Mouse (Mus musculus) liver, adult 2 months (tissue): Measurements from ENCODE around the gene C1qtnf6. TPM values are rescaled to one million over a fixed set of nuclear protein-coding genes. Genes with fewer than 3 reads are reported as not detected.

ENCODE experiments used
- DNase-seq: peaks from one replicate; pipeline ENCODE4 v3.0.0-alpha.2; 2011; ENCODE audit warnings: low read depth, low spot score; ENCODE audit errors: extremely low read depth
- H3K27ac ChIP-seq: fragments of 200-500 bp; replicated peaks from 2 replicates; pipeline ENCODE4 v1.5.1; 2012; ENCODE audit warnings: low read depth, mild to moderate bottlenecking, control low read depth, inconsistent platforms, low read length; ENCODE audit not compliant: insufficient read depth
- H3K27me3 ChIP-seq: fragments of 200-500 bp; 2 replicates; pipeline ENCODE4 v1.6.1; 2012; ENCODE audit warnings: mild to moderate bottlenecking, moderate library complexity, low read length, inconsistent platforms; ENCODE audit not compliant: control insufficient read depth, insufficient read depth
- H3K36me3 ChIP-seq: fragments of 200-500 bp; 2 replicates; pipeline ENCODE4 v1.6.1; 2012; ENCODE audit warnings: low read length, inconsistent platforms; ENCODE audit not compliant: control insufficient read depth, insufficient read depth
- H3K4me1 ChIP-seq: fragments of 200-500 bp; 2 replicates; pipeline ENCODE4 v1.6.1; 2011; ENCODE audit warnings: low read length; ENCODE audit not compliant: control insufficient read depth, insufficient read depth
- H3K4me3 ChIP-seq: fragments of 200-500 bp; 2 replicates; pipeline ENCODE4 v1.5.1; 2011; ENCODE audit warnings: low read depth, mild to moderate bottlenecking, control low read depth, low read length, moderate library complexity; ENCODE audit not compliant: insufficient read depth
- H3K79me2 ChIP-seq: fragments of 200-500 bp; 2 replicates; pipeline ENCODE4 v1.6.1; 2012; ENCODE audit warnings: inconsistent platforms, mild to moderate bottlenecking, low read length, moderate library complexity; ENCODE audit not compliant: control insufficient read depth, insufficient read depth
- H3K9ac ChIP-seq: fragments of 200-500 bp; 2 replicates; pipeline ENCODE4 v1.6.1; 2012; ENCODE audit warnings: low read depth, mild to moderate bottlenecking, control low read depth, inconsistent platforms, low read length
- CTCF ChIP-seq: fragments of 200-500 bp; IDR thresholded peaks from 2 replicates; pipeline ENCODE4 v1.5.1; 2011; ENCODE audit warnings: low read depth, low read length, control low read depth
- POLR2A ChIP-seq: fragments of 200-500 bp; IDR thresholded peaks from 2 replicates; pipeline ENCODE4 v1.6.1; 2011; ENCODE audit warnings: low read length, control low read depth; ENCODE audit not compliant: insufficient read depth; ENCODE audit errors: extremely low read depth
- WGBS: fragments of 180-500 bp; shearing (Covaris S2); methylation state at CpG from one replicate; pipeline ENCODE4 v1.1.7; 2018; 5-methylcytosine and 5-hydroxymethylcytosine counted together
- polyA plus RNA-seq: library from polyadenylated mRNA; depleted of rRNA; stranded (reverse); fragments of >200 nt; gene quantifications from 2 replicates; pipeline ENCODE4 v1.2.3, GENCODE M21; 2012
- total RNA-seq: library from RNA; depleted of rRNA; stranded (reverse); fragments of >200 nt; gene quantifications from 2 replicates; pipeline ENCODE4 v1.2.3, GENCODE M21; 2014

C1qtnf6 gene
- total and polyA plus RNA-seq, 2 experiments, result 0.28 to 2.5 TPM

DNA sequence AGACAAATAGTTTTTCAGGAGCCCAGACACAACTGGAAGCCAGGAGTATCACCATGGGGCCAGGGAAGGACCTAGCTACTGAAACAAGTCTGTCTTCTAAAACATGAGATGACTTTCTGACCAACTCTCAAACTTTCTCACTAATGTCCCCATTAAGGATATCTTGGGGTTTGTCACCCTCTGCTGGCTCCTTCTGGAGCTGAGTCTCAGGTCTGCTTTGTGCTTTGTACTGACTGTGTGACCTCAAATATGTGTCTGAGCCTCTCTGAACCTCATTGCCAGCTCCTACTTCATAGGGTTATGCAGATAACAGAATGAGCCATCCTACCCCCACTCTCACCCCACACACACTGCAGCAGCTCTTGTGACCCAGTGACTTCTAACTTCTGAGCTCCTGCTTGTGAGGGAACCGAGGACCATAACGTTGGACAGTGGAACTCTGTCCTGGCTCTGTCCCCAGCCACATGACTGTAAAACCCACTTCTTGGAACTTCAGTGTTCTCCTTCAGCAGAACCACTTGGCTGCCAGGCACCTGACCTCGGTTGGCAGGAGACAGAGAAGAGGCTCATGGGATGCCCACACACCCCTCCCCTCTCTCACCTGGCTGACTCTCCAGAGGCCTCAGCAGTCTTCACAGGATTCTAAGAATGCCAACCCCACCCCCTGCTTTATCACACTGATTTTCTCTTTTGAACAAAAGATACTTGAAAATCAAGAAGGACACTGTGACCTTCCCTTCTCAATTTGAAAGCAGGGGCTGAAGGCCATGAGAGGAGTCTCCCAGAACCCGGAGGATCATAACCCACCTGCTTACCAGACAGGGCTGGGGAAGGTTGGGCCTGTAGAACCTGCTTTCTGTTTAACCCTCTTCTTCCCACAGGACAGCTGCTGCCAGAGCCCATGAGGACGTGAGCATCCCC is 16.5 kb upstream of the C1qtnf6 start:
- Histone ChIP-seq H3K27ac (no peak overlapping the region), H3K36me3 (no peaks in the 10 kb centered on the region), H3K4me3 (no peak overlapping the region), H3K4me1 (peaks cover 5% of the 10 kb centered on the region; the same call in 1 of the 2 replicates), H3K27me3 (no peaks in the 10 kb centered on the region), H3K9ac (no peak overlapping the region), H3K79me2 (no peaks in the 10 kb centered on the region)
- WGBS, result 25% methylated on average over 5 of the region's 5 CpGs
- DNase-seq, result peak; percentile 56
- TF ChIP-seq CTCF (peak; percentile 50), POLR2A (no peak)

DNA sequence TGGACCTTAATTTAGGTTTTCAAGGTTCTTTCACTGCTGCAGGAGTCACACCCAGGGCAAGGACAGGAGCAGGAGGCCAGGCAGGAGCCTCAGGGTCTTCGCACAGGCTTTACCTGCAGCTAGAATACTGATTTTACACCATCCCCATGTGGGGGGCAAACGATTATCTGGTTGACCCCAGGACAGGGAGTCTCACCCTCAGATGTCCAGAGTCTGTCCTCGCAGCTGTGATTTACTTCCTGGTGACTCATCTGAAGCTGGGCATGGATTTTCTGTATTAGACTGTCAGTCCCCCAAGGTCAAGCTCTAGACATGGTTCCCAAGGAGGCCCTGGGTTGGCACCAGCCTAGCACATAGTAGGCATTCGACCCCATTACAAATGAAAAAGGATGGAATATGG is 14.8 kb upstream of the C1qtnf6 start:
- no peaks in the 10 kb centered on the region for H3K36me3 ChIP-seq
- H3K27ac ChIP-seq, result no peak overlapping the region
- WGBS, result 71% methylated on average over 4 of the region's 4 CpGs
- TF ChIP-seq POLR2A (no peak), CTCF (no peak)
- H3K27me3 ChIP-seq, result no peaks in the 10 kb centered on the region
- H3K79me2 ChIP-seq, result no peaks in the 10 kb centered on the region
- no peak overlapping the region for H3K9ac ChIP-seq
- no peak overlapping the region for H3K4me3 ChIP-seq
- DNase-seq, result no peak
- peaks cover 15% of the 10 kb centered on the region for H3K4me1 ChIP-seq

DNA sequence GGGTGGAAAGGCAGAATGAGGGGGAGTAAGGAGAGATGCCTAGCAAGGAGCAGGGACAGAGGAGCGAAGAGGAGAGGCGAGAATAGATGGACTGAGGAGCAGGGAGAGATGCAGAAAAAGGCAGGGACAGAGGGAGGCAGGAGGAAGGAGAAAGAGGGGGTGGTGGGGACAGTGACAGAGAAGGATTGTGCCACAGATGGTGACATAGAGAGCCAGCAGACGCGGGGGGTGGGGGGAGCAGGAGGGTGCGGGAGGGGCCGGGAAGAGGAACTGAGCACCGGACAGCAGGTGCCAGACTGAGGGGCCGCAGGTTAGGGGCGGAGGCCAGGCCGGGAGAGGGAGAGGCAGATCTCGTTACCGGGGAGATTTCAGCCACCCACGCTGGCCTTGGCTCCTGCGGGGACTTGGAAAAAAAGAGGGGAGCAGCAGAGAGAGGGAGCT is 13.4 kb upstream of the C1qtnf6 start, which contains the start of gene Sstr3:
Gene Sstr3, minus strand, starts transcription at position 125 of the 441 bp plus-strand sequence.
- WGBS, result 24% methylated on average over 13 of the region's 14 CpGs
- no peak for DNase-seq
- no peak within 1 kb of the TSS for H3K27ac ChIP-seq
- H3K9ac ChIP-seq, result no peak within 1 kb of the TSS
- peaks cover 15% of the 10 kb centered on the region for H3K4me1 ChIP-seq
- no peaks in the 10 kb centered on the region for H3K36me3 ChIP-seq
- TF ChIP-seq POLR2A, result no peak
- no peaks in the 10 kb centered on the region for H3K79me2 ChIP-seq
- H3K27me3 ChIP-seq, result no peaks in the 10 kb centered on the region
- no peak within 1 kb of the TSS for H3K4me3 ChIP-seq

DNA sequence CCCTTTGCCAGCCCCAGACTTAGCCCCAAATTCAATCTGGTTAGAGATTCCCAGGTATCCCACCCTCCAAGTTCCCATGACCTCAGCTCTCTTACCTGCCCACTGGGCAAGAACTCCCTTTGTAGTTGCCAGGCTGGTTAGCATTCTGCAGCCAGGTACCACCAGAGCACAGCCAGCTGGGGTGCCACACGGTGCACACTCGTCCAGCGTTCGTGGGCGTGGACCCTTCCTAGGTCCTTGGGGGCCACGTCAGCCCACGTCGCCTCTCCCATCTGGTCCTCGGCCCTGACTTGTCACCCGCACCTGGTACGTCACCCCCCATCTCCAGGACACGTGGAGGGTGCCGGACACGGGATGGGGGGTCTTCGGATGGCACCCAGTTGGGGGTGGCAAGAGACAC is 12.8 kb upstream of the C1qtnf6 start:
- no peak for DNase-seq
- no peak overlapping the region for H3K4me3 ChIP-seq
- no peak overlapping the region for H3K27ac ChIP-seq
- peaks cover 15% of the 10 kb centered on the region for H3K4me1 ChIP-seq
- no peak for TF ChIP-seq CTCF
- TF ChIP-seq POLR2A, result no peak
- no peak overlapping the region for H3K9ac ChIP-seq
- WGBS, result 85% methylated on average over 15 of the region's 15 CpGs
- H3K27me3 ChIP-seq, result no peaks in the 10 kb centered on the region
- no peaks in the 10 kb centered on the region for H3K79me2 ChIP-seq
- H3K36me3 ChIP-seq, result no peaks in the 10 kb centered on the region

DNA sequence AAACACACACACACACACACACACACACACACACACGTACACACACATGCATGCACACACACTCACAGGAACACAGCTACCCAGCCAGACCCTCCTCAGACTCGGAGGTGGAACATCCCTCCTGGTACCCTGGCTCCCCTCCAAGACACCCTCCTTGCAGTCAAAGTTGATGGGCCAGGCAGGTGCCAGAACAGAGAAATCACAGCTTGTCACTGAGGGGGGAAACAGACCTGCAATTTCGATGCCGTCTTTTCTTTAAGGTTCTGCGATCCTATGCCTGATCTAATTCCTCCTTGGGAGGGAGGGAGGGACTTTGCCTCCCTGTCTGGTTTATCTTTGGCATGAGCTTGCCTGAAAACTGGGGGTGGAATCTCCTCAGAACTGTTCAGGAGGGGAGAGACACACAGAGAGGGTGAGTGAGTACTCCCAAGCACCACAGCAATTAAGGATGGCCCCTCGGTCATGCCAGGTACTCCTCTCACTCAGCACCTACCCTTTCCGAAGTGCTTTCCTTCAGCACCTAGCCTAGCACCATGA is 11.6 kb upstream of the C1qtnf6 start:
- TF ChIP-seq POLR2A (no peak), CTCF (no peak)
- no peak overlapping the region for H3K4me3 ChIP-seq
- no peaks in the 10 kb centered on the region for H3K79me2 ChIP-seq
- no peak overlapping the region for H3K27ac ChIP-seq
- no peak overlapping the region for H3K9ac ChIP-seq
- WGBS, result 89% methylated on average over 7 of the region's 7 CpGs
- peaks cover 10% of the 10 kb centered on the region for H3K4me1 ChIP-seq
- H3K27me3 ChIP-seq, result no peaks in the 10 kb centered on the region
- no peak for DNase-seq
- H3K36me3 ChIP-seq, result no peaks in the 10 kb centered on the region

DNA sequence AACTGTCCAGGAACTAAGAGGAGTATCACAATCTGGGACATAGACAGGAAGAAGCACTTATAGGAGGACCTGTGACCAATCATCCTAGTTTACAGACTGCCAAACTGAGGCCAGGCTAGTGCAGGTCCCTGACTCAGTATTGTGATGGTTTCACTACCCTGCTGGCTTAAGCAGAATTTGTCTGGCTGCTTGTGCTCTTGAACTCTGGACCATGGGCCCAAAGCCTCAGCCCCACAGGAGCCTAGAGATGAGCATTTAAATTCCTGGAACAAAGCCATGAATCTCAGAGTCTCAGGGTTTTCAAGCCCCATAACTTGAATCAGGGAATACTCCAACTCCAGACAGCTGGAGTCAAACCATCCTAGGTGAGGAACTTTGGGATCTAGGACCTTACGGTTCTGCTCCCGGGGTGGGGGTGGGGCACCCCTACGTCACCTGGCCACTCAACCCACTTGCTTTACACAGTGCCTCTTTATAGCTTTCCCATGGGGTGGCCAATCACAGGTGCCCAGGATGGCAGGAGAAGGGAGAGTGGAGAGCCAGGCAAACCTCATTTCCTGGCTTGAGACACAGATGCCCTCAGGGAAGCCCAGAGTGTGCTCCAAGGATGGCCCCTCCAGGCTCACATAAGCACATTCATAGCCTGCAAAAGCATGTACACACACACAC is 11.0 kb upstream of the C1qtnf6 start:
- no peak for TF ChIP-seq POLR2A
- no peak for TF ChIP-seq CTCF
- Histone ChIP-seq H3K4me1 (peaks cover 10% of the 10 kb centered on the region), H3K9ac (no peak overlapping the region), H3K4me3 (no peak overlapping the region), H3K27me3 (no peaks in the 10 kb centered on the region), H3K36me3 (no peaks in the 10 kb centered on the region), H3K27ac (peak overlapping the region; percentile 34), H3K79me2 (no peaks in the 10 kb centered on the region)
- 45% methylated on average over 3 of the region's 3 CpGs for WGBS
- DNase-seq, result peak; percentile 75
